Mouse (Mus musculus) heart, postnatal 0 days (tissue): ENCODE measurements around the gene Olfr429. TPM values are rescaled to one million over a fixed set of nuclear protein-coding genes. Genes with fewer than 3 reads are reported as not detected.
"Not testable (repeated sequence)": the region's sequence is repeated elsewhere in the genome, so short reads cannot be mapped to it uniquely, and the experiment has no call there.

ENCODE experiments used
- ATAC-seq: fragments of 200-750 bp; cut with Nextera tagmentation; 2 replicates; pipeline ENCODE4 v1.8.0; 2017; ENCODE audit warnings: low read depth, moderate number of reproducible peaks, moderate library complexity; ENCODE audit not compliant: insufficient read depth
- DNase-seq: peaks from one replicate; pipeline ENCODE4 v3.0.0-alpha.2; 2016; ENCODE audit warnings: low spot score
- H3K27ac ChIP-seq: fragments of 300-500 bp; sonication (generic); 2 replicates; pipeline ENCODE4 v1.5.1; 2014; ENCODE audit warnings: low read depth, mild to moderate bottlenecking
- H3K27me3 ChIP-seq: fragments of 300-500 bp; sonication (generic); 2 replicates; pipeline ENCODE4 v1.6.1; 2014; ENCODE audit warnings: low read length, mixed read lengths; ENCODE audit not compliant: control insufficient read depth, insufficient read depth
- H3K36me3 ChIP-seq: fragments of 300-500 bp; sonication (generic); replicated peaks from 2 replicates; pipeline ENCODE4 v1.6.1; 2014; ENCODE audit warnings: low read length, mixed read lengths; ENCODE audit not compliant: control insufficient read depth, insufficient read depth
- H3K4me1 ChIP-seq: fragments of 300-500 bp; sonication (generic); 2 replicates; pipeline ENCODE4 v1.6.1; 2014; ENCODE audit warnings: antibody characterized with exemption; ENCODE audit not compliant: control insufficient read depth, insufficient read depth
- H3K4me2 ChIP-seq: fragments of 300-500 bp; sonication (generic); 2 replicates; pipeline ENCODE4 v1.6.1; 2014; ENCODE audit warnings: low read depth, mild to moderate bottlenecking, low read length, moderate library complexity
- H3K4me3 ChIP-seq: fragments of 300-500 bp; sonication (generic); 2 replicates; pipeline ENCODE4 v1.5.1; 2014; ENCODE audit warnings: low read depth, low read length
- H3K9ac ChIP-seq: fragments of 300-500 bp; sonication (generic); replicated peaks from 2 replicates; pipeline ENCODE4 v1.6.1; 2014; ENCODE audit warnings: low read depth, low read length, mixed read lengths
- H3K9me3 ChIP-seq: fragments of 300-500 bp; sonication (generic); replicated peaks from 2 replicates; pipeline ENCODE4 v1.6.1; 2016; ENCODE audit warnings: low read length; ENCODE audit not compliant: control insufficient read depth
- CTCF ChIP-seq: IDR thresholded peaks from 2 replicates; pipeline ENCODE4 v1.5.1; 2016; ENCODE audit warnings: antibody characterized with exemption, control low read depth, low read depth
- EP300 ChIP-seq: IDR thresholded peaks from 2 replicates; pipeline ENCODE4 v1.6.1; 2016; ENCODE audit warnings: antibody characterized with exemption, low read depth
- WGBS: fragments of 180-500 bp; shearing (Covaris S2); extraction: QIAGEN DNeasy Blood & Tissue Kit; methylation state at CpG from one replicate; pipeline ENCODE4 v1.1.7; 2014; 5-methylcytosine and 5-hydroxymethylcytosine counted together
- polyA plus RNA-seq: library from polyadenylated mRNA; unstranded; fragments of >200 nt; fragmentation: Nextera tagmentation; extraction: Ambion mirVana; gene quantifications from 2 replicates; pipeline ENCODE4 v1.2.1, GENCODE M21; 2015
- total RNA-seq: library from RNA; depleted of rRNA; stranded (reverse); fragments of >200 nt; gene quantifications from 2 replicates; pipeline ENCODE4 v1.2.3, GENCODE M21; 2014; ENCODE audit warnings: low replicate concordance; rRNA removed

Olfr429 gene
- total RNA-seq, result not detected in 2 replicates
- not detected in 2 replicates for polyA plus RNA-seq

DNA sequence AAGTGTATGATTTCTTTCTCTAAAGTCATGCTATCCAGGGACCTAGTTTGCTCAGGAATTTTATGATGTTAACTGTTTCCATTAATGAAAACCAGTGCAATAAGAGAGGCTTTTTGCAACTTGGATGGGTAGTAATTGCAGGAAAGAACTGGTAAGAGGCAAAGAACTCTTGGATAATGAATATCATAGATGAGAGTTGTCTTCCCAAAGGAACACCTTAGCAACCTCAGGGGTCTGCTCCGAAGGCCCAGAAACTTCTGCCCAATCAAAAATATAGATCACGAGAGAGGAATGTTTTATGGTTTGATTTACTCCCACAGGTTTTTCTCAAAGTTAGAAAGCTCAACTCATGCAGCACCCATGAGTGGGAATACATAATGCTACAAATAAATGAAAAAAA lies at the start of gene Olfr429:
Olfr429 (plus strand) TSS at position 301 of the 400 bp plus-strand sequence.
- H3K36me3 ChIP-seq, result no peaks in the 10 kb centered on the region
- no peak for ATAC-seq
- no peaks in the 10 kb centered on the region for H3K27me3 ChIP-seq
- no peaks in the 10 kb centered on the region for H3K4me1 ChIP-seq
- no peak for DNase-seq
- H3K27ac ChIP-seq, result no peak within 1 kb of the TSS
- H3K4me2 ChIP-seq, result no peak within 1 kb of the TSS
- TF ChIP-seq CTCF, result no peak
- TF ChIP-seq EP300, result no peak
- no peaks in the 10 kb centered on the region for H3K9me3 ChIP-seq
- 77% methylated on average over 2 of the region's 2 CpGs for WGBS
- no peak within 1 kb of the TSS for H3K4me3 ChIP-seq
- H3K9ac ChIP-seq, result no peak within 1 kb of the TSS

DNA sequence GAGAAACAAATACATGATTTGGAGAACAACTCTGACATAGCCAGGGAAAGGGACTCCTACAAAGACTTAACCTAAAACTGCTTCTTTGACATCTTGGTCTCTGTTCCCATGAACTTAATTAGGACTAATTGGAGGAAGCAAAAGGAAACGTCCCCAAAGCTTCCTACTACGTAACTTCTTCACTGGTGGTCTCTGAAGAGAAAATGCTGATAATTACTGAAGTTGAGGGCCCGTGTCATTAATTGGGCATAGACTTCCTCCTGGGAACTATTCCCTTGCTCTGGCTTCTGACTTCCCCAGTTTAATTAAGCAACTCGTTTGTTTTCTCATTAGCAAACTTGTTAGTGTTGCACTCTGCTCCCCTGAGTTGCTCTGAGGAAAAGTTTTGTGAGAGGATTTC lies 48.3 kb upstream of the Olfr429 start:
- TF ChIP-seq EP300 (no peak), CTCF (no peak)
- ATAC-seq, result no peak
- Histone ChIP-seq H3K27me3 (no peaks in the 10 kb centered on the region), H3K9me3 (no peaks in the 10 kb centered on the region), H3K36me3 (no peaks in the 10 kb centered on the region), H3K4me2 (no peak overlapping the region), H3K27ac (no peak overlapping the region), H3K9ac (no peak overlapping the region), H3K4me3 (no peak overlapping the region), H3K4me1 (no peaks in the 10 kb centered on the region)
- WGBS, result 65% methylated on average over 4 of the region's 4 CpGs
- DNase-seq, result no peak

DNA sequence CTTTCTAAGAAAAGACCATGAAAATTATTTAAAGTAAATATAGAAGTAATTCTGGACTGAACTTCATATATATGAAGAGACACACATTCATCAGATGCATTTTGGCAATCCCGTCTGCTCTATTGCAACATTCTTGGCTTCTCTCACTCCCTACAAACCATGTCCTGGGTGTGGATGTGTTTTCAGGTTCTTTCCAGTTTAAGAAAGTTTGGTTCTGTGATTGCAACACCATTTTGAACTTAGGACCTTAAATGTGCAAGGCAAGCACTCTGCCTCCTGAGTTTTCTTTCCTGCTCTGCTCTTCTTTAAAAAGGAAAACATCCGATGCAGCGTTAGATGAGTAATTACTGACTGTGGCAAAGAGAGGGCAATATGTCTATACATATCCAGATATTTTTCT lies 45.7 kb upstream of the Olfr429 start:
- no peak overlapping the region for H3K4me2 ChIP-seq
- H3K4me3 ChIP-seq, result no peak overlapping the region
- no peak overlapping the region for H3K9ac ChIP-seq
- TF ChIP-seq EP300, result no peak
- no peak for TF ChIP-seq CTCF
- ATAC-seq, result no peak
- no peaks in the 10 kb centered on the region for H3K36me3 ChIP-seq
- 79% methylated on average over 3 of the region's 3 CpGs for WGBS
- H3K27ac ChIP-seq, result no peak overlapping the region
- no peaks in the 10 kb centered on the region for H3K4me1 ChIP-seq
- H3K27me3 ChIP-seq, result no peaks in the 10 kb centered on the region
- H3K9me3 ChIP-seq, result no peaks in the 10 kb centered on the region
- no peak for DNase-seq

DNA sequence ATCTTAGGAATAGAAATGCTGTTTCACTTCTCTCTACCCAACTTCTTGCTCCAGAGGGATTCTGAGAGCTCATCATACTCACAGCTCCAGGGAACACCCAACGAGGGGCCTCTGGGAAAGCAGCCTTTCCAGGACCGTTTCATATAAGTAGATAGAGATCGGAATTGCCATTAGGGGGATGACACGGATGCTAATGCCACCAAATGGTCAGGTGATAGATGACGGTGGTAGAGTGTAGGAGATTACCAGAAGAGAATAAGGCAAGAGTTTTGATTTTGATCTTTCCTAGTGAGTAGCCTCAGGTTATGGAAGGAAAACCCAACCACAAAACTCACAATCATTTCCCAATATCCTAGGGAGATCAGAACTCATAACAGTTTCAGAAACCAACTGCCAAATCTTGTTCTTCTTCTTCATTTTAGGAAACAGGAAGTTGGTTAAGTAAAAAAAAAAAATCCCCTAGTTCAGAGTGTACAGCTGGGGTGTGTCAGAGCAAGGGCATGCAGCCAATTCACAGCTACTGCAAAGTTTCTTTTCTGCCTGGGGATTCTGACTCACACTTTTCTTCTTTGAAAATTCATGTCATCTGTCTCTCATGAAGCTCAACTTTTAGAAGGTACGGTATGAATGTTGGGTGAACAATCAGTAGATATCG lies 43.5 kb upstream of the Olfr429 start, which contains the start of gene Olfr433:
Olfr433 (plus strand) TSS at position 183 of the 655 bp plus-strand sequence.
- TF ChIP-seq CTCF (no peak), EP300 (no peak)
- 0 out of 2 replicates have a peak, but pooled peaks have one; percentile 24 for ATAC-seq
- no peak within 1 kb of the TSS for H3K9ac ChIP-seq
- no peak within 1 kb of the TSS for H3K4me2 ChIP-seq
- no peaks in the 10 kb centered on the region for H3K27me3 ChIP-seq
- no peak within 1 kb of the TSS for H3K4me3 ChIP-seq
- H3K4me1 ChIP-seq, result no peaks in the 10 kb centered on the region
- no peak within 1 kb of the TSS for H3K27ac ChIP-seq
- no peaks in the 10 kb centered on the region for H3K36me3 ChIP-seq
- H3K9me3 ChIP-seq, result no peaks in the 10 kb centered on the region
- WGBS, result 55% methylated on average over 7 of the region's 7 CpGs
- DNase-seq, result peak; percentile 64

DNA sequence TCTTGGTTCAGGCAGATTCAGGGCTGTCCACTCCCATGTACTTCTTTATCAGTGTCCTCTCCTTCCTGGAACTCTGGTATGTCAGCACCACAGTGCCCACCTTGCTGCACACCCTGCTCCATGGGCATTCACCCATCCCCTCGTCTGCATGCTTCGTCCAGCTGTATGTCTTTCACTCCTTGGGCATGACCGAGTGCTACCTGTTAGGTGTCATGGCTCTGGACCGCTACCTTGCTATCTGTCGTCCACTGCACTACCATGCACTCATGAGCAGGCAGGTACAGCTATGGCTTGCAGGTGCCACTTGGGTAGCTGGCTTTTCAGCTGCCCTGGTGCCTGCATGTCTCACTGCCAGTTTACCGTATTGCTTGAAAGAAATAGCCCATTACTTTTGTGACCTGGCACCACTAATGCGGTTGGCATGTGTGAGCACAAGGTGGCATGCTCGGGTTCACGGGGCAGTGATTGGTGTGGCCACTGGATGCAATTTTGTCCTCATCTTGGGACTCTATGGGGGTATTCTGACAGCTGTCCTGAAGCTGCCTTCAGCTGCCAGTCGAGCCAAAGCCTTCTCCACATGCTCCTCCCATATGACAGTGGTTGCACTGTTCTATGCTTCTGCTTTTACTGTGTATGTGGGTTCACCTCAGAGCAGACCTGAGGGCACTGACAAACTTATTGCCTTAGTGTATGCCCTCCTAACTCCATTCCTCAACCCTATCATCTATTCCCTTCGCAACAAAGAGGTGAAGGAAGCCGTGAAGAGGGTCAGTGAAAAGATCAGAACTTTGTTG lies 41.8 kb upstream of the Olfr429 start:
- DNase-seq, H3K9ac ChIP-seq, H3K4me1 ChIP-seq, H3K27ac ChIP-seq, H3K4me3 ChIP-seq, H3K27me3 ChIP-seq, H3K9me3 ChIP-seq, H3K36me3 ChIP-seq, ATAC-seq, H3K4me2 ChIP-seq: not testable (repeated sequence)
- 80% methylated on average over 12 of the region's 12 CpGs for WGBS
